Mouse (Mus musculus): ENCODE results near the gene E130308A19Rik. TPM values are rescaled to one million over a fixed set of nuclear protein-coding genes. Genes with fewer than 3 reads are reported as not detected.

E130308A19Rik gene
- polyA plus RNA-seq (2017; shearing (Covaris generic)): 10.1 TPM

GRCm38 (mm10) chr4:59625998-59626910 is at the start of gene E130308A19Rik:
Gene E130308A19Rik (plus strand): TSS chr4:59626211.

GRCm38 (mm10) chr4:59581314-59582185 is 44.5 kb upstream of the E130308A19Rik start, which contains the start of gene Hsdl2:
Gene Hsdl2 (plus strand): TSS chr4:59581563.

GRCm38 (mm10) chr4:59801489-59801888 is 175.5 kb downstream of the E130308A19Rik start, which contains the start of gene Inip:
Gene Inip (minus strand): TSS chr4:59801589.

GRCm38 (mm10) chr4:59805181-59805967 is 179.4 kb downstream of the E130308A19Rik start, which contains the start of gene Snx30:
Gene Snx30 (plus strand): TSS chr4:59805840.

Other genes starting within 250 kb of the E130308A19Rik start
- gene Susd1, start 187.6 kb upstream of the E130308A19Rik start, polyA plus RNA-seq (2017; shearing (Covaris generic)): 4.7 TPM
- gene Ptbp3, start 76.8 kb upstream of the E130308A19Rik start, polyA plus RNA-seq (2017; shearing (Covaris generic)): 189 TPM
- gene Hsdl2, start 44.6 kb upstream of the E130308A19Rik start, polyA plus RNA-seq (2017; shearing (Covaris generic)): 41.6 TPM
- 77.7 TPM for gene Inip, start 175.4 kb downstream of the E130308A19Rik start, polyA plus RNA-seq (2017; shearing (Covaris generic))
- 3.5 TPM for gene Snx30, start 179.6 kb downstream of the E130308A19Rik start, polyA plus RNA-seq (2017; shearing (Covaris generic))